1 mouse cellular context compared by ENCODE assay signal in the genomic region with DNA sequence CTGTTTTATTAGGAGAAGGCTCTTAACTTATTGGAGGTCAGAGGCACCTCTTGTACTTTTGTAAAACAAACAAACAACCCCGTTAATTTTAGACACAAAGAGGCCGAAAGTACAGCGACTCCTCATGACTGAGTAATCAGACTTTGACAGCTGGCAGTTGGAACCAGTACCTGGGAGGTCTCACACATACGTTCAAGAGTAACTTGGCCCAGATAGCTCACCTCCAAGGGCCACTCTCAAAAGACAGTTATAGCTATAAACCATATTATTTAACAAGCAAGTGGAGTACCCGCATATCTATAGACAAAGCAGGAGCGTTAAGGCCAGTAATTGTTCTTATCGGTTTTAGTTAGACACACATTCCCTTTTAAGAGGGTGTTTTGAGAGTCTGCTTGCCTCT.
TF ChIP-seq lines count a peak whose summit lies in the region.

No protein-coding gene starts in this region.

TF ChIP-seq in myocyte, 11 proteins besides CTCF, POLR2A, EP300 and RAD21:
- TF ChIP-seq MYOG (IDR thresholded peaks at IDR 0.05; ENCODE audit: control insufficient read depth in 1 of 3, insufficient read depth in 1 of 3, insufficient read length in 2 of 3, low read depth in 2 of 3): no peak
- no peak for TF ChIP-seq SRF (IDR thresholded peaks at IDR 0.05; ENCODE audit: control insufficient read depth, insufficient read length, low read depth)
- TF ChIP-seq MAX (IDR thresholded peaks at IDR 0.05; ENCODE audit: low read depth): no peak
- no peak for TF ChIP-seq POLR2AphosphoS2 (IDR thresholded peaks at IDR 0.05; ENCODE audit: insufficient read length, low read depth)
- TF ChIP-seq USF1 (IDR thresholded peaks at IDR 0.05; ENCODE audit: low read depth): no peak
- TF ChIP-seq MYOD1 (IDR thresholded peaks at IDR 0.05; ENCODE audit: control insufficient read depth in 1 of 3, insufficient read length in 2 of 3, low read depth in 2 of 3): no peak
- TF ChIP-seq REST (IDR thresholded peaks at IDR 0.05; ENCODE audit: insufficient read depth, insufficient read length): no peak
- no peak for TF ChIP-seq TCF3 (IDR thresholded peaks at IDR 0.05; ENCODE audit: insufficient read length, low read depth)
- TF ChIP-seq TCF12 (IDR thresholded peaks at IDR 0.05; ENCODE audit: insufficient read depth, poor library complexity, severe bottlenecking): no peak
- no peak for TF ChIP-seq E2F4 (IDR thresholded peaks at IDR 0.05; ENCODE audit: insufficient read depth)
- TF ChIP-seq CEBPB (IDR thresholded peaks at IDR 0.05; ENCODE audit: insufficient read depth, poor library complexity, severe bottlenecking): no peak
